Mouse (Mus musculus): ENCODE data around the gene Gm17455. TPM values are rescaled to one million over a fixed set of nuclear protein-coding genes. Genes with fewer than 3 reads are reported as not detected.
A peak's percentile ranks its signal among the peaks of the same experiment; 100 is the strongest.

The Gm17455 gene
- polyA plus RNA-seq, 1 experiment from 2014 or later: not detected

DNA sequence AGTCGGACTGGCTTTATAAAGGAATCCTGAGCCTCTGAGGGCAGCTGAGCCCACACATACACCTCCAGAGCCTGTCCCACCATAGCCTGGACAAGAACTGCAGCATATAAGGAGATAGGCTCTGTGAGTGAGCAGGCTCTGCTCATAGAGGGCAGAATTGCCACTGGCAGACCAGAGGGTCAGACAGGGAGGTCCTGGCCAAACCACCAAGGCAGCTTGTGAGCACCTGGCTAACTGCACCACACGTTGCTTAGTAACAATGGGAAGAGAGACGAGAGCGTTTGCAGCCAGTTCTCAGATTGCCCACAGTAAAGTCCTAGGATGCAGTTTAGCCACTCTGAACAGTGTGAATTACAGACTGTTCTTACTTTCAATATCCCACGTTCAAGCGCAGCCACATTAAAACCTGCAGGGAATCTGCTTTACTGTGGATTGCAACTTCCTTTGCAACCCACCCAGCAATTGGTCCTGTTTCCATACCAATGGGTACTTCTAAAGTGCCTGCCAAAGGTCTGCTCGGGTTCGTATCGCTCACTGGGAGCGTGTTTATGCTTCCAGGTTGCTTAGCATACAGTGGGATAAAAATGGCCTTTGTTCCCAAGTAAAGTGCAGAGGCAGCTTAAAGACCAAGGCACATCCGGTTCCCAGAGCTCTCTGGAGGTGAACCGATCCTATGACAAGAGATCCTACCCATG, 37.8 kb upstream of the Gm17455 start:
- Histone ChIP-seq H3K36me3 (peaks cover 10% of the 10 kb centered on the region; the same call in 1 of the 2 replicates), H3K27ac (no peak overlapping the region), H3K4me1 (0 out of 2 replicates have a peak, but pooled peaks cover 7% of the 10 kb centered on the region), H3K9me3 (replicated peaks) (no peaks in the 10 kb centered on the region), H3K4me2 (no peak overlapping the region), H3K27me3 (replicated peaks) (no peaks in the 10 kb centered on the region), H3K9ac (no peak overlapping the region), H3K4me3 (no peak overlapping the region)
- WGBS (ENCODE audit: insufficient replicate concordance): 65% methylated on average over 12 of the region's 12 CpGs
- ATAC-seq: no peak

DNA sequence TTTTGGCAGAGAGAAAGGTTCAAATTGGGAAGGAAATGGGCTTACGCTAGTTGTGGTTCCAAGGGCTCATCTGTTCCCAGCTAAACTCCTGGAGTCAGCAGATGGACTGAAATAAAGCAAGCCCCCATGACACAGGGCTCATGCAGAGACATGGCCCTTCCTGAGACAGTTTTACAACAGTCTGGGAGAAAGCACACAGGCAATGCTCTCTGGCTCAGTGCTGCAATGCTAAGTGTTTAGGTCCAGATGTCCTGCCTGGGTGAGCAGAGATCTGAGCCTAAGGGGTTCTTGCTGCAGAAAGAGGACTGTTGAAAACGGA, 37.3 kb upstream of the Gm17455 start:
- ATAC-seq: no peak
- H3K4me2 ChIP-seq: no peak overlapping the region
- H3K36me3 ChIP-seq: peaks cover 10% of the 10 kb centered on the region; the same call in 1 of the 2 replicates
- 51% methylated on average over 2 of the region's 2 CpGs for WGBS (ENCODE audit: insufficient replicate concordance)
- H3K27me3 ChIP-seq (replicated peaks): no peaks in the 10 kb centered on the region
- peaks cover 7% of the 10 kb centered on the region; the same call in 1 of the 2 replicates for H3K4me1 ChIP-seq
- H3K4me3 ChIP-seq: no peak overlapping the region
- no peaks in the 10 kb centered on the region for H3K9me3 ChIP-seq (replicated peaks)
- H3K27ac ChIP-seq: no peak overlapping the region
- no peak overlapping the region for H3K9ac ChIP-seq

DNA sequence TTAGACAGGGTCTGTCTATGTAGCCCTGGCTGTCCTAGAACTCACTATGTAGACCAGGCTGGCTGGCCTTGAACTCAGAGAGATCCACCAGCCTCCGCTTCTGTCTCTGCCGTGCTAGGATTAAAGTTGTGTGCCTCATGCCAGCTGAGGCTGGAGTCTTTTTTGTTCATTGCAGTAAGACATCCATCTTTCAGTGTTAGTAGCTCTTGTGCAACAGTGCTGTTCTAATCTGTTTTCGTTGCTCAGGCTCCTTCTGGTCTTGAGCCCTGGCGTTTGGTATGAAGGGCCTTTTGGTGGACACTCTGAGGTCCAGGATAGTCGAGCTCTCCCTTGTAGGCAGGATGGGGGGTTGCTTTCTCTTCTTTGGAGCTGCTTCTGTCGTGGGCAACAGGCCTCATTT, 36.1 kb upstream of the Gm17455 start:
- WGBS (ENCODE audit: insufficient replicate concordance): 59% methylated on average over 6 of the region's 6 CpGs
- no peak overlapping the region for H3K9ac ChIP-seq
- ATAC-seq: no peak
- peaks cover 8% of the 10 kb centered on the region; the same call in 1 of the 2 replicates for H3K36me3 ChIP-seq
- no peaks in the 10 kb centered on the region for H3K27me3 ChIP-seq (replicated peaks)
- H3K27ac ChIP-seq: no peak overlapping the region
- H3K9me3 ChIP-seq (replicated peaks): no peaks in the 10 kb centered on the region
- H3K4me1 ChIP-seq: peaks cover 7% of the 10 kb centered on the region; the same call in 1 of the 2 replicates
- H3K4me2 ChIP-seq: no peak overlapping the region
- no peak overlapping the region for H3K4me3 ChIP-seq

DNA sequence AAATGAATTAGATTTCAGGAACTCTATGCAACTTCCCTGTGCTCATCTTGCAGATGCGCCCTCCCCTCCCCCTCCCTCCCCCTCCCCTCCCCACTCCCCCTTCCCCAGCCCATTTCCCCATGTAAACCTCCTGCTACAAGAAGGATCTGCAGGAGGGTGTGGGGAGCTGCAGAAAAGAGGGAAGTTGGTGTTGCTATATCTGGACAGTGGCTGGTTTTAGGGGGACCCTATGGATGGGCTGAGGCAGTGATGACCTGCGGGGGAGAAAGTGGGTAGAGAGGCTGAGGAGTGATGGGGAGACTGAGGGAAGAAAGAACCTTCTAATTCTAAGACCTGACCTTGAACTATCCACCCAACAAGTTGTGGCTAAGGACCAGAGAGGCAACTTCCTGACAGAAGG, 32.4 kb upstream of the Gm17455 start:
- no peak overlapping the region for H3K9ac ChIP-seq
- peaks cover 20% of the 10 kb centered on the region; the same call in 1 of the 2 replicates for H3K4me1 ChIP-seq
- H3K9me3 ChIP-seq (replicated peaks): no peaks in the 10 kb centered on the region
- H3K27ac ChIP-seq: no peak overlapping the region
- no peaks in the 10 kb centered on the region for H3K36me3 ChIP-seq
- WGBS (ENCODE audit: insufficient replicate concordance): 35% methylated on average over 2 of the region's 2 CpGs
- H3K27me3 ChIP-seq (replicated peaks): no peaks in the 10 kb centered on the region
- no peak for ATAC-seq
- H3K4me2 ChIP-seq: no peak overlapping the region
- H3K4me3 ChIP-seq: no peak overlapping the region

DNA sequence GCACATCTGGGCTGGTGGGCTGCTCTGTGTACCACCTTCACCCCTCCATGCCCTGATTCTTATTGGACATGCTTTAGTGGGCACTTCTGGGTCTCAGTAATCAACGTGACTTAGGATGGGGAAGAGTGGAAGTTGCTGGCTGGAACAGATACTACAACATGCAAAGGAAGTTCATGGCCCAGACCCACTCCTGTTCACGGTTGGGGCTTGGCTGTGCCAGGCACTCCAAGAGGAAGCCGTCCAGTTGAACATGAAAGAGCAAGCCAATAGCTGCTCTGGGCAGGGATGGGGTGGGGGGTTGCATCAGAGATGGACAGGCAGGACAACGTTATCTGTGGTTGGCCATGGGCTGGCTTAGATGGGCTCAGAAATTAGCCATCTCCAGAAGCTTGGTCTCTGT, 31.6 kb upstream of the Gm17455 start:
- H3K27ac ChIP-seq: no peak overlapping the region
- H3K4me2 ChIP-seq: no peak overlapping the region
- ATAC-seq: no peak
- H3K9me3 ChIP-seq (replicated peaks): no peaks in the 10 kb centered on the region
- H3K4me3 ChIP-seq: no peak overlapping the region
- no peaks in the 10 kb centered on the region for H3K27me3 ChIP-seq (replicated peaks)
- 19% methylated on average over 4 of the region's 4 CpGs for WGBS (ENCODE audit: insufficient replicate concordance)
- H3K4me1 ChIP-seq: peaks cover 22% of the 10 kb centered on the region; the same call in 1 of the 2 replicates
- H3K36me3 ChIP-seq: no peaks in the 10 kb centered on the region
- H3K9ac ChIP-seq: no peak overlapping the region

GRCm38 (mm10) chr10:60369405-60369804, 30.1 kb upstream of the Gm17455 start:
- WGBS (ENCODE audit: insufficient replicate concordance): 58% methylated on average over 6 of the region's 6 CpGs
- no peak overlapping the region for H3K4me3 ChIP-seq
- no peaks in the 10 kb centered on the region for H3K27me3 ChIP-seq (replicated peaks)
- no peak overlapping the region for H3K4me2 ChIP-seq
- peaks cover 31% of the 10 kb centered on the region for H3K4me1 ChIP-seq
- no peak for ATAC-seq
- H3K9me3 ChIP-seq (replicated peaks): no peaks in the 10 kb centered on the region
- H3K27ac ChIP-seq: no peak overlapping the region
- no peak overlapping the region for H3K9ac ChIP-seq
- H3K36me3 ChIP-seq: no peaks in the 10 kb centered on the region

GRCm38 (mm10) chr10:60370098-60370497, 29.4 kb upstream of the Gm17455 start:
- Histone ChIP-seq H3K4me3 (no peak overlapping the region), H3K9me3 (replicated peaks) (no peaks in the 10 kb centered on the region), H3K27ac (no peak overlapping the region), H3K9ac (no peak overlapping the region), H3K36me3 (no peaks in the 10 kb centered on the region), H3K27me3 (replicated peaks) (no peaks in the 10 kb centered on the region), H3K4me2 (no peak overlapping the region), H3K4me1 (peaks cover 31% of the 10 kb centered on the region)
- 59% methylated on average over 2 of the region's 2 CpGs for WGBS (ENCODE audit: insufficient replicate concordance)
- no peak for ATAC-seq

DNA sequence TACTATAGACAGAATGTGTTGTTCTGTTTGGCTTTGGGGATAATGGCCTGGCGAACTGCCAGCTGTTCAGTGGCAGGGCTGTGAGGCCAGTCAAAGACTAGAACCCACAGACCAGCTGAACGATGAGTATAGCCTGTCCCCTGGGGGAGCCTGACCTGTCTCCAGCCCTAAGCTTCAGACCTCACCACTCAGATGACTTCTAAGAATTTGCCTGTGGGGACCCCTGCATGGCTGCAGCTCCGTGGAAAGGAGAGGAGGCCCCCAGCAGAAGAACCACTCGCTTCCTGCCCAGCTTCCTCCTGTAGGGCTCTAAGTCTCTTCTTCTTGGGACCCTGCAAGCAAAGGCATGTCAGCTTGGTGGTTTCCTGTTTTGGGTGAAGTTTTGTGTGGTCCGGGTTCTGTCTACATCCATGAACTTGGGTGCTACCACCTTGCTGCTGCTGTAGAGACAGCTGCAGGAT, 28.9 kb upstream of the Gm17455 start:
- 25% methylated on average over 5 of the region's 5 CpGs for WGBS (ENCODE audit: insufficient replicate concordance)
- peaks cover 31% of the 10 kb centered on the region for H3K4me1 ChIP-seq
- H3K4me3 ChIP-seq: no peak overlapping the region
- ATAC-seq: no peak
- no peaks in the 10 kb centered on the region for H3K27me3 ChIP-seq (replicated peaks)
- H3K36me3 ChIP-seq: no peaks in the 10 kb centered on the region
- no peaks in the 10 kb centered on the region for H3K9me3 ChIP-seq (replicated peaks)
- H3K4me2 ChIP-seq: no peak overlapping the region
- H3K27ac ChIP-seq: peak overlapping the region; percentile 48; the same call in 1 of the 2 replicates
- H3K9ac ChIP-seq: no peak overlapping the region

DNA sequence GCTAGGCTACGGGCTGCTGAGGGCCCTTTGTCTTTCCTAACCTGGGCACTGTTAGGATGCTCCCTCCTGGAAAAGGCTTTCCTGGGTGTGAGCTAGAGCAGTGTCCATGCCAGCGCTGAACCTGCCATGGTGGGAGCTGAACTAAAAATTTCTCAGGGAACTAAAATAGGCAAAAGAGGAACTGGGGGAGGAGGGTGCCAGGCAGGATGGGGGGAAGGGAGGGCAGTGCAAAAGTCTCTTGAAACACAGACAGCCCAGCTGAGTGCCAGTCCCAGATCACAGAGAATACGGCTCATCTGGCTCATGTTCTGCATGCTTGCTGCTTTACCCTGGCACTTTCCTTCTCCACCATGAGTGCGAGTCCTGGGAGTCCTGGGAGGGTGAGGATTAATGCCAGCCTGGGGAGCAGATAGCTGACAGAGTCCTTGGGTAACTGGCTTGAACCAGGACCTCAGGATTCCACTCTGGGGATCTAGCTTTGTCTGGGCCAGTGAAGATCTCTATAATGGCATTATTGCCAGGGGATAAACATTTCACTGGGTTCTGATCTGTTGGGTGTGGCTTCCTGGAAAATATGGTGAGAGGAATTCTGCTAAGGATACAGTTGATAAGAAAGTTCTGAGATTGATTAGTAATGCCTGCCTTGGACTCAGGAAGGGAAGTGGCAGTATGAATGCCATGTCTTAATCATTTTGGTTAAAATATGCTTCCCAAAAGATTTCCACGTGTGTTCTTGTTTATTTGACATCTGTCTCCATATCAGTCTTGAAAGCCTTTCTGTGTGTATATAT, 27.7 kb upstream of the Gm17455 start:
- Histone ChIP-seq H3K4me1 (peaks cover 31% of the 10 kb centered on the region), H3K4me3 (no peak overlapping the region), H3K4me2 (no peak overlapping the region), H3K27me3 (replicated peaks) (no peaks in the 10 kb centered on the region), H3K27ac (peak overlapping the region; percentile 48; the same call in 1 of the 2 replicates), H3K36me3 (no peaks in the 10 kb centered on the region), H3K9me3 (replicated peaks) (no peaks in the 10 kb centered on the region), H3K9ac (no peak overlapping the region)
- ATAC-seq: no peak
- 30% methylated on average over 5 of the region's 5 CpGs for WGBS (ENCODE audit: insufficient replicate concordance)

GRCm38 (mm10) chr10:60373543-60373936, 26.0 kb upstream of the Gm17455 start:
- Histone ChIP-seq H3K9me3 (replicated peaks) (no peaks in the 10 kb centered on the region), H3K9ac (no peak overlapping the region), H3K27ac (no peak overlapping the region), H3K4me1 (peaks cover 31% of the 10 kb centered on the region), H3K4me2 (no peak overlapping the region), H3K36me3 (no peaks in the 10 kb centered on the region), H3K27me3 (replicated peaks) (no peaks in the 10 kb centered on the region), H3K4me3 (no peak overlapping the region)
- no peak for ATAC-seq
- WGBS (ENCODE audit: insufficient replicate concordance): 19% methylated on average over 6 of the region's 6 CpGs

DNA sequence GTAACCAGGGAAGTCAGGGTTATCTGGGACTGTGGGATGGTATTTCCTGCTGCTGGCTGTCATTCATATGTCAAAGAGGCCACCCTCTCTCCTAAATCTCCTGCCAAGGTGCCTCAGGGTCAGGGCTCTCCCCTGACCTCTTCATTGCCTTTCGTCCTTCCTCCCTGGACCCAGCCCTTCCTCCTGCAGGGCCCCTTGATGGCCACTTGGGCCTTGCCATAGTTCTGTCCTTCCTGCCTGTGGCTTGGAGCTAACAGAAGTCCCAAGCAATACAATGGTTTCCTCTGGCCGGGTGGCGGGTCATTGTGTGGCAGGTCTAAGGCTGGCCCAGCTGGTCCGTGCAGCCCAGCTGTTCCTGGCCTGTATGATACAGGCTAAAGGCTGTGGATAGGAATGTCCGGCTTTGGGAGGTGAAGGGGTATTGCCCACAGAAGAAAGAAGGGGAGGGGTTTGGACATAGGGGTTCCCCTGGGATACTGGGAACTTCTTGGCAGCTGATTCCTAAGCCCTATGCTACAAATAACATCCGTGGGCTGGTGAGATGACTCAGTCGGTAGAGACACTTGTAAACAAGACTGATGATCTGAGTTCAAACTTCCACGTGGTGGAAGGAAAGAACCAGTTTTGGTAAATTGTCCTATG, 25.5 kb upstream of the Gm17455 start:
- WGBS (ENCODE audit: insufficient replicate concordance): 25% methylated on average over 8 of the region's 8 CpGs
- Histone ChIP-seq H3K4me3 (no peak overlapping the region), H3K36me3 (no peaks in the 10 kb centered on the region), H3K27me3 (replicated peaks) (no peaks in the 10 kb centered on the region), H3K4me2 (no peak overlapping the region), H3K27ac (no peak overlapping the region), H3K9ac (no peak overlapping the region), H3K9me3 (replicated peaks) (no peaks in the 10 kb centered on the region), H3K4me1 (peaks cover 31% of the 10 kb centered on the region)
- ATAC-seq: no peak

DNA sequence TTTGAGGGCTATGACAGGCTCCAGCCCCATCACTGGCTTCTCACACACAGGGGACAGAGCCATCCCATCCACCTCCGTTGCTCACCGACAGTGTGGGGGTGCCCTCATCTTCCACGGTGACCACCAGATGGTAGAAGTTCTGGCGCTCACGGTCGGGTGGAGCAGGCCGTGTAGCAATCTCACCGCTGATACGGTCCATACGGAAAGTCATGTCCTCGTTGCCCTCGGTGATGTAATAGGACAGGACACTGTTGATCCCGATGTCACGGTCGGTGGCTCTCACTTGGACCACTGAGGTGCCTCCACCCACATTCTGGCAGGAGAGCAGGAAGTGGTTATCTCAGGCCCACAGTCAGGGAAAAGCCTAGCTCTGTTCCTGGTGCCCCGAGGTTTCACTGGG, 22.8 kb upstream of the Gm17455 start:
- Histone ChIP-seq H3K27ac (no peak overlapping the region), H3K36me3 (no peaks in the 10 kb centered on the region), H3K27me3 (replicated peaks) (no peaks in the 10 kb centered on the region), H3K9me3 (replicated peaks) (no peaks in the 10 kb centered on the region), H3K4me3 (no peak overlapping the region), H3K9ac (no peak overlapping the region), H3K4me2 (no peak overlapping the region), H3K4me1 (peaks cover 15% of the 10 kb centered on the region)
- ATAC-seq: no peak
- 60% methylated on average over 16 of the region's 16 CpGs for WGBS (ENCODE audit: insufficient replicate concordance)
